Mouse (Mus musculus) hindbrain, embryonic 15.5 days (tissue): ENCODE measurements around the gene Anks1b. TPM values are rescaled to one million over a fixed set of nuclear protein-coding genes. Genes with fewer than 3 reads are reported as not detected.
"Not testable (repeated sequence)": the region's sequence is repeated elsewhere in the genome, so short reads cannot be mapped to it uniquely, and the experiment has no call there.

Experiments
- ATAC-seq: fragments of 200-750 bp; cut with Nextera tagmentation; 2 replicates; pipeline ENCODE4 v1.8.0; 2017; ENCODE audit warnings: low read depth, moderate number of reproducible peaks, moderate TSS enrichment; ENCODE audit not compliant: low FRiP score
- H3K27ac ChIP-seq: fragments of 300-500 bp; sonication (generic); replicated peaks from 2 replicates; pipeline ENCODE4 v1.5.1; 2015; ENCODE audit warnings: mild to moderate bottlenecking, inconsistent platforms
- H3K27me3 ChIP-seq: fragments of 300-500 bp; sonication (generic); 2 replicates; pipeline ENCODE4 v1.6.1; 2015; ENCODE audit warnings: control low read depth, inconsistent platforms
- H3K36me3 ChIP-seq: fragments of 300-500 bp; sonication (generic); 2 replicates; pipeline ENCODE4 v1.6.1; 2015; ENCODE audit warnings: control low read depth, inconsistent platforms
- H3K4me1 ChIP-seq: fragments of 300-500 bp; sonication (generic); replicated peaks from 2 replicates; pipeline ENCODE4 v1.6.1; 2015; ENCODE audit warnings: control low read depth, inconsistent platforms
- H3K4me2 ChIP-seq: fragments of 300-500 bp; sonication (generic); 2 replicates; pipeline ENCODE4 v1.6.1; 2015; ENCODE audit warnings: moderate library complexity, mild to moderate bottlenecking, inconsistent platforms
- H3K4me3 ChIP-seq: fragments of 300-500 bp; sonication (generic); 2 replicates; pipeline ENCODE4 v1.5.1; 2015; ENCODE audit warnings: mild to moderate bottlenecking, inconsistent platforms
- H3K9ac ChIP-seq: fragments of 300-500 bp; sonication (generic); 2 replicates; pipeline ENCODE4 v1.6.1; 2015; ENCODE audit warnings: inconsistent platforms
- H3K9me3 ChIP-seq: fragments of 300-500 bp; sonication (generic); 2 replicates; pipeline ENCODE4 v1.6.1; 2016; ENCODE audit warnings: control low read depth, inconsistent platforms
- WGBS: fragments of 180-500 bp; shearing (Covaris S2); methylation state at CpG from one replicate; pipeline ENCODE4 v1.1.7; 2015; 5-methylcytosine and 5-hydroxymethylcytosine counted together
- polyA plus RNA-seq: library from polyadenylated mRNA; unstranded; fragments of >200 nt; fragmentation: Nextera tagmentation; extraction: Ambion mirVana; gene quantifications from 2 replicates; pipeline ENCODE4 v1.2.1, GENCODE M21; 2015

Anks1b gene
- polyA plus RNA-seq, 1 experiment from 2014 or later = 85.2 TPM

- no peaks in the 10 kb centered on the region for H3K9me3 ChIP-seq
- H3K4me3 ChIP-seq = no peak overlapping the region
- H3K27ac ChIP-seq = no peak overlapping the region
- no peaks in the 10 kb centered on the region for H3K36me3 ChIP-seq
- no peaks in the 10 kb centered on the region for H3K27me3 ChIP-seq
- H3K4me1 ChIP-seq = peaks cover 9% of the 10 kb centered on the region
- H3K4me2 ChIP-seq = no peak overlapping the region
- no peak for ATAC-seq
- 79% methylated on average over 14 of the region's 14 CpGs for WGBS
- no peak overlapping the region for H3K9ac ChIP-seq
Observed at GRCm38 (mm10) chr10:90599726-90600531, 726.6 kb downstream of the Anks1b start.

GRCm38 (mm10) chr10:90607586-90607985 is 734.3 kb downstream of the Anks1b start:
- Histone ChIP-seq H3K9me3 (no peaks in the 10 kb centered on the region), H3K4me1 (no peaks in the 10 kb centered on the region), H3K9ac (no peak overlapping the region), H3K4me3 (no peak overlapping the region), H3K27me3 (no peaks in the 10 kb centered on the region), H3K36me3 (no peaks in the 10 kb centered on the region), H3K4me2 (no peak overlapping the region), H3K27ac (no peak overlapping the region)
- no peak for ATAC-seq
- 51% methylated on average over 3 of the region's 3 CpGs for WGBS

DNA sequence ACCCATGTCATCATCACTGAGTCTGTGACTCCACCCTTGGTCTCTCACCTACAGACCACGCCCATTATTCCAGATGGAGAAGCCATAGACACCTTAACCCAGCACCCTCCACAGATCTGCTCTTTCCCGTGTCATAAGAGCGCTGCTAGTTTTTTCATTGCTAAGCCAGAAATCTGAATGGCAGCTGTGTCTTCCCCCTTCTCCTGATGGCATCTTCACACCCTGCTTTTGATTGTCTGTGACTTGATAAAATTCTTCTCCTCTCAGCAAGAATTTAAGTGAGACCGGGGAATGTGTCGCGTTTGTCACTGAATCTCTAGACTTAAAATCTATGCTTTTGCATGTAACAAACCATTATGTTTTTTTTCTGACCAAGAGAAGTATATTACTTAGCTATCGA is 736.1 kb downstream of the Anks1b start:
- 93% methylated on average over 7 of the region's 7 CpGs for WGBS
- H3K9ac ChIP-seq = no peak overlapping the region
- H3K27ac ChIP-seq = no peak overlapping the region
- no peaks in the 10 kb centered on the region for H3K36me3 ChIP-seq
- H3K4me2 ChIP-seq = no peak overlapping the region
- no peaks in the 10 kb centered on the region for H3K27me3 ChIP-seq
- H3K4me1 ChIP-seq = no peaks in the 10 kb centered on the region
- no peaks in the 10 kb centered on the region for H3K9me3 ChIP-seq
- ATAC-seq = no peak
- no peak overlapping the region for H3K4me3 ChIP-seq

- Histone ChIP-seq H3K4me3 (no peak overlapping the region), H3K4me2 (no peak overlapping the region), H3K27me3 (no peaks in the 10 kb centered on the region), H3K27ac (no peak overlapping the region), H3K9ac (no peak overlapping the region), H3K36me3 (0 out of 2 replicates have a peak, but pooled peaks cover 3% of the 10 kb centered on the region), H3K9me3 (no peaks in the 10 kb centered on the region), H3K4me1 (peaks cover 13% of the 10 kb centered on the region)
- ATAC-seq = no peak
- 95% methylated on average over 3 of the region's 3 CpGs for whole genome bisulfite sequencing
Observed at GRCm38 (mm10) chr10:90613051-90613450, 739.7 kb downstream of the Anks1b start.

DNA sequence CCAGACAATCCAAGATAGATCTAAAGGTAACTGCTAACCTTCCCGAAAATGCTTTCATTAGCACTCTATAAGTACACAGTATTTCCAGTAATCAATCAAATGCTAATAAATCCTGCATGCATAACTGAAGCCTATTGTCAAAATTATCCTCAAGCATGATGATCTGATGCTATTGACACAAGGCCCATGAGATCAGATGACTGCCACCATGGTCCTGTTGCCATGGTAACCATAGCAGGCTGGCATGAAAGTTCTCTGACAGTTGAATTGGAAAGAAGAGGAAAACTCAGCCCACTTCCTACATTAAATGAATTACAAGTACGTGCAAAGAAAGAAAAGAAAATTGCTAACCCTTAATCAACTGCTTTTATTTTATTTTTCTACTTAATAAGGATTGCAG is 741.9 kb downstream of the Anks1b start:
- Histone ChIP-seq H3K9ac (no peak overlapping the region), H3K4me3 (no peak overlapping the region), H3K27ac (no peak overlapping the region), H3K36me3 (0 out of 2 replicates have a peak, but pooled peaks cover 3% of the 10 kb centered on the region), H3K4me1 (peaks cover 13% of the 10 kb centered on the region), H3K4me2 (no peak overlapping the region), H3K9me3 (no peaks in the 10 kb centered on the region), H3K27me3 (no peaks in the 10 kb centered on the region)
- no peak for ATAC-seq
- 24% methylated on average over 2 of the region's 2 CpGs for WGBS

DNA sequence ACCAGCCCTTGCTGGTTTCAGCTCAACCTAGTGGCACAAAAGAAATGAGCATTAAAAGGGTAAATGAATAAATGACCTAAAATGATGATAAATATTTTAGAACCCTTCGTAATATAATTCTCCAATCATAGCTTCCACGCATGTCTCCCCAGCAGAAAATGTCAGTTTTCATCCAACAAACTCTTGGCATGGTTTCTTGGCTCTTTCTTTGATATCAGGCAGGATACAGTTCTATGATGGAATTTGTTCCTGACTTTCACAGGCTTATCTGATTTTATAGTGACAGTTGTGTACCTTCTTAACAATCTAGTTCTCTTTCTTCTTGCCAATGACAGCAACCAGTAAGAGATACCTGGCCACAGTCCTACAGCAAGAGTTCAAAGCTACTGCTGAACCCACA is 743.3 kb downstream of the Anks1b start:
- WGBS = 94% methylated on average over 2 of the region's 2 CpGs
- Histone ChIP-seq H3K27ac (no peak overlapping the region), H3K27me3 (no peaks in the 10 kb centered on the region), H3K4me2 (no peak overlapping the region), H3K9me3 (no peaks in the 10 kb centered on the region), H3K9ac (no peak overlapping the region), H3K4me3 (no peak overlapping the region), H3K4me1 (peaks cover 13% of the 10 kb centered on the region), H3K36me3 (0 out of 2 replicates have a peak, but pooled peaks cover 3% of the 10 kb centered on the region)
- ATAC-seq = no peak

- Histone ChIP-seq H3K4me1 (peaks cover 13% of the 10 kb centered on the region), H3K4me2 (no peak overlapping the region), H3K36me3 (0 out of 2 replicates have a peak, but pooled peaks cover 3% of the 10 kb centered on the region), H3K4me3 (no peak overlapping the region), H3K27ac (no peak overlapping the region), H3K27me3 (no peaks in the 10 kb centered on the region), H3K9me3 (no peaks in the 10 kb centered on the region), H3K9ac (no peak overlapping the region)
- WGBS = 75% methylated on average over 7 of the region's 7 CpGs
- no peak for ATAC-seq
Observed at GRCm38 (mm10) chr10:90617664-90618296, 744.5 kb downstream of the Anks1b start.

GRCm38 (mm10) chr10:90627532-90627931 is 754.2 kb downstream of the Anks1b start:
- 80% methylated on average over 5 of the region's 5 CpGs for WGBS
- Histone ChIP-seq H3K9me3 (no peaks in the 10 kb centered on the region), H3K27me3 (no peaks in the 10 kb centered on the region), H3K4me2 (no peak overlapping the region), H3K27ac (no peak overlapping the region), H3K9ac (no peak overlapping the region), H3K4me1 (0 out of 2 replicates have a peak, but pooled peaks cover 3% of the 10 kb centered on the region), H3K4me3 (no peak overlapping the region), H3K36me3 (no peaks in the 10 kb centered on the region)
- no peak for ATAC-seq

DNA sequence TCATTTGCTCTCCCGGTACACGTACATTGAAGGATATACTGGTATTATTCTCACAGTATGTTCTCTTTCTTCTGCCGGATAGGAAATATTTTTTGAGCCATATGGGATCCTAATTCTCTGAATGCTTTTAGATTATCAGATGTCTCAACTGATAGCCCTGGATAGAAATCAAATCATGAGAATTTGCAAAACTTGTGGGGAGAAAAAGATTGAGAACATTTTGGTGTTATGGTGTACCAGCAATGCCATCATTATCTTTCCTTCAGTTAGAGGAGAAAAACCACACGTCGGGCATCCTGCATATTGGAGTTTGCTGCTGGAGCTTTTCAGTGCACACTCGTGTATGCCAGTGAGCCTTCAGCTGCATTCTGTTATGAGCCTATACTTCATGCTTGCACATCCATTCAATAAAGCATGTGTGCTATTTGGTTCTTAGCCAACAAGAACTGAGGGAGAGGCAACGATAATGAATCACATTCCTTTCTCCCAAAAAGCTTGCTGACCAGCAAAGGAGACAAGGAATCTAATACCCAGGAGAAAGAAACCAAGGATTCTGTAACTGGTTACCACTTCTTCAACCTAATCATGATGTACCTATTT is 756.9 kb downstream of the Anks1b start:
- WGBS = 65% methylated on average over 7 of the region's 7 CpGs
- Histone ChIP-seq H3K9ac (no peak overlapping the region), H3K36me3 (no peaks in the 10 kb centered on the region), H3K27me3 (no peaks in the 10 kb centered on the region), H3K4me2 (no peak overlapping the region), H3K4me3 (no peak overlapping the region), H3K27ac (no peak overlapping the region), H3K4me1 (0 out of 2 replicates have a peak, but pooled peaks cover 3% of the 10 kb centered on the region), H3K9me3 (no peaks in the 10 kb centered on the region)
- ATAC-seq = no peak

- WGBS = 80% methylated on average over 3 of the region's 3 CpGs
- H3K4me1 ChIP-seq, H3K27ac ChIP-seq, H3K4me3 ChIP-seq, ATAC-seq, H3K9me3 ChIP-seq, H3K27me3 ChIP-seq, H3K9ac ChIP-seq, H3K36me3 ChIP-seq, H3K4me2 ChIP-seq: not testable (repeated sequence)
Observed at GRCm38 (mm10) chr10:90630794-90631193, 757.5 kb downstream of the Anks1b start.

DNA sequence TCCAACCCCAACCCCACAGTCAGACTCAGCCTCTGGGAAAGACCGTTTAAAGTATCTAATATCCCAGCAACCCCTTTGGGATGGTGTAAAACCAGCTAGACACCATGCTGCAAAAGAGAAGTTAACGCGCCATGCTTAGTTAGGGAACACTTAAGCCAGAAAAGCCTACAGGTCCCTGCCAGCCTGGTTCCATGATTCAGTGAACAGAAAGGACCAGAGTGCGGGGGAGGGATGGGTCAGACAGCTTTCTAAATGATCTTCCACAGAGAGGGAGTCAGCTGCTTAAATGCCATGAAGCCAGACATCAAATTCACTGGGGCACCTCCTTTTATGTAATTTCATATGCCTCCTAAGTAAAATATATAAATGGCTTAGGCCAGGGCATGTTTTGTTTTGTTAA is 764.0 kb downstream of the Anks1b start:
- Histone ChIP-seq H3K4me2 (no peak overlapping the region), H3K4me3 (no peak overlapping the region), H3K9ac (no peak overlapping the region), H3K36me3 (no peaks in the 10 kb centered on the region), H3K9me3 (no peaks in the 10 kb centered on the region), H3K27me3 (no peaks in the 10 kb centered on the region), H3K27ac (no peak overlapping the region), H3K4me1 (0 out of 2 replicates have a peak, but pooled peaks cover 2% of the 10 kb centered on the region)
- ATAC-seq = no peak
- 61% methylated on average over 4 of the region's 4 CpGs for WGBS

GRCm38 (mm10) chr10:90649681-90650080 is 776.4 kb downstream of the Anks1b start:
- no peaks in the 10 kb centered on the region for H3K4me1 ChIP-seq
- H3K9me3 ChIP-seq = no peaks in the 10 kb centered on the region
- H3K27ac ChIP-seq = no peak overlapping the region
- WGBS = 86% methylated on average over 2 of the region's 2 CpGs
- H3K4me3 ChIP-seq = no peak overlapping the region
- H3K4me2 ChIP-seq = no peak overlapping the region
- no peak overlapping the region for H3K9ac ChIP-seq
- ATAC-seq = no peak
- H3K36me3 ChIP-seq = no peaks in the 10 kb centered on the region; the same call in 1 of the 2 replicates
- H3K27me3 ChIP-seq = no peaks in the 10 kb centered on the region
